Mouse (Mus musculus) ES-Bruce4 (cell line): Measurements from ENCODE around the gene Atf1.

Source experiments
- CTCF ChIP-seq: IDR thresholded peaks from one replicate; pipeline ENCODE4 v1.8.1; 2011; ENCODE audit warnings: low read depth, low read length
- EP300 ChIP-seq: IDR thresholded peaks from 2 replicates; pipeline ENCODE4 v1.6.1; 2011; ENCODE audit warnings: low read depth, low read length; ENCODE audit not compliant: insufficient read depth
- POLR2A ChIP-seq: IDR thresholded peaks from one replicate; pipeline ENCODE4 v1.8.1; 2011; ENCODE audit warnings: low read length; ENCODE audit not compliant: insufficient read depth

DNA sequence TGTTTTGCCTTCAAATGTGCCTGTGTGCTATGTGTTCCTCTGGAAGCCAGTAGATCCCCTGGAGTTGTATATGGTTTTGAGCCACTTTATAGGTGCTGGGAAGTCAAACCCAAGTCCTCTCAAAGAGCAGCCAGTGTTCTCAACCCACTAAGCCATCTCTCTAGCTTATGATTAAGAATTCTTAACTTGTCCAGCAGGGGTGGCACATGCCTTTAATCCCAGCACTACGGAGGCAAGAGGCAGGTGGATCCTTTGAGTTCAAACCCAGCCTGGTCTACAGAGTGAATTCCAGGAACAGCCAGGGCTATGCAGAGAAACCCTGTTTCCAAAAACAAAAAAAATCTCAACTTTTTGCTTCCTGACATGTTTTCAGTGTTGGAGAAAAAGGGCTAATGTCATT, 3.0 kb downstream of the Atf1 start:
- TF ChIP-seq CTCF (no peak), POLR2A (no peak), EP300 (no peak)
